Mouse (Mus musculus): ENCODE measurements around the gene Gm20716.

The Gm20716 gene

GRCm38 (mm10) chr2:168229116-168230025 is 793 bp downstream of the Gm20716 start:
- peak; percentile 35 to 63 for DNase-seq (ENCODE audit: low spot score in 2 of 2)

GRCm38 (mm10) chr2:168223326-168223725 is 6.8 kb downstream of the Gm20716 start:
- DNase-seq (ENCODE audit: low spot score in 2 of 2), result no peak

- DNase-seq (ENCODE audit: low spot score in 2 of 2), result no peak
Measured at GRCm38 (mm10) chr2:168213788-168214397, 16.3 kb downstream of the Gm20716 start.

GRCm38 (mm10) chr2:168207883-168208282 is 22.3 kb downstream of the Gm20716 start:
- no peak for DNase-seq (ENCODE audit: low spot score in 2 of 2)

DNA sequence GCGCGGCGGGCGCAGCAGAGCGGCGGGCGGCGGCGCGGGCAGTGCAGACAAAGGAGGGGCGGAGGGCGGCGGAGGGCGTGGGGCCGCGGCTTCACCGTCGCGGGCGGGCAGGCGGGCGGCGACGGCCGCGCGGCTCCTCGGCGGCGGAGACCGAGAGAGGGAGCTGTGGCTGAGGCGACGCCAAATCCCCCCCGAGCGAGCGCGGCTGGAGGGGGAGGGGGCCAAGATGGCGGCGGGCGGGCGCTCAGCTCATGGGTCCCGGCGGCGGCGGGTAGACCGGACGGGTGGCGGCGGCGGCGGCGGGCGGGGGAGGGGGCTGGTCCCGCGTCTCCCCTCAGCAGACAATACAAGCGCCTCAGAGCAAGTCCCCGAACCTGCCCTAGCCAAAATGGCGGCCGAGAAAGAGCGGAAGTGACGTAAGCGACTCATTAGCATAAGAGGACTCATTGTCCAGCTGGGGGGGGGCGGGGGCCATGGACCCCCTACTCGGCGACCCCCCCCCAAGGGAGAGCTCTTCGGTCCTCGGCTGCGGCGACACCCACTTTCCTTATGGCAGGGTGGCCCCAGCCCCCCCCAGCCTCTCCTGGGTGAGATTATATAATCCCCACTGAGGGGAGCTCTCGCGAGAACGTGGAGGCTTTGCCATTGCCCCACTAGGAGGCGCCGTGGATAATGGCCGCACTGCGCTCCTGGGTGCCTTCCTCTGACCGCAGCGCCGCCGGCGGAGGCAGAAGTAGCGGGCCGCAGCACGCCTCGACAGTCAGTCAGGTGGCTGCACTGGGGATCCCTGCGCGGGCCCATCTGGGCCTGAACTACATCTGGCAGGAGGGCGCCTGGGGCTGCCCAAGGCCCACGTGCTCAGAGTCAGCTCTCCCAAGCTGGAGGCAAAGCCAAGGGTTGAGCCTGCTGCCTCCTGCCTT is 23.2 kb downstream of the Gm20716 start, which contains the start of gene Adnp:
TSS of gene Adnp (minus strand) at position 388 of the 920 bp plus-strand sequence.
- peak; percentile 92 to 96 for DNase-seq (ENCODE audit: low spot score in 2 of 2)

- DNase-seq (ENCODE audit: low spot score in 2 of 2), result no peak
Measured at GRCm38 (mm10) chr2:168205681-168206631, 24.2 kb downstream of the Gm20716 start.

DNA sequence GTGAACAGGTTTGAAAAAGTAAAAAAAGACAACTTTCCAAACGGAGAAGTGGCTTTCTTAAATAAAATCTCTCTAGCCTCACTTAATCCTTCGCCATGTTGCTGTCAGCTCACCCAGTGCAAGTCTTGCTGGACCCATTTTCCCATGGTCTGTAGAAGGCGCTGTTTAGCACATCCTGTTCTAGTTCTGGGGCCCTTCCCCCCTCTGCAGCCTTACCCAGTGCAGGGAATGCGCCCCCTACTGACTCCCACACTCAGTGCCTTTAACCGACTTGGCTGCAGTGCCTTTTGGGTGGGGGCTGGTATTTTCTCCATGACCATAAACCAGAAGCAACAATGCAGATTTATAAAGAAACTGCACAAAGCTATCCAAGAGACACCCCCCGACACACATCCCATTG is 24.9 kb downstream of the Gm20716 start:
- peak; percentile 93 to 94 for DNase-seq (ENCODE audit: low spot score in 2 of 2)

DNA sequence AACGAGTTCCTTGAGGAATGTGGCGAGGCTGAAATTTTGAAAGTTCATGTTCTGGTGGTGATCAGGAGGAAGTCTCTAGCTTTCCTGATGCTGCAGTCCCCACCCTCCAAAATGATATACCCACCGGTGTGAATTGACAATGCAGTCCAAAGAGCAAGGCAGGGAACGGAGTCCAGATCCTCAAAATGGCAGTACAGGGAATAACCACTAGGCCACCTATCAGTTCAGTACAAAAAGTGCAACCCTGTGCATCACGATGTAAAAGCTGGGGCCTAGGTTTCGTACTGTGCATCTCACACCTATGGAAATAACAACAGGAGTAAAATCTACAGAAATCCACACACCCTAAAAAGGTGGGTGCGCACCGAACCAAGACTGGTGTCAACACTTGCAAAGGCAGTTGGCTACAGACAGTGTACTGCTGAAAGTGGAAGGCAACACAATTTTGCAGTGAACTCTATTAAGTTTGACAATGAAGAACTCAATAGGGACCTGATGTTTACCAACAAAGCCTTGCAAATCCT is 25.6 kb downstream of the Gm20716 start:
- no peak for DNase-seq (ENCODE audit: low spot score in 2 of 2)

DNA sequence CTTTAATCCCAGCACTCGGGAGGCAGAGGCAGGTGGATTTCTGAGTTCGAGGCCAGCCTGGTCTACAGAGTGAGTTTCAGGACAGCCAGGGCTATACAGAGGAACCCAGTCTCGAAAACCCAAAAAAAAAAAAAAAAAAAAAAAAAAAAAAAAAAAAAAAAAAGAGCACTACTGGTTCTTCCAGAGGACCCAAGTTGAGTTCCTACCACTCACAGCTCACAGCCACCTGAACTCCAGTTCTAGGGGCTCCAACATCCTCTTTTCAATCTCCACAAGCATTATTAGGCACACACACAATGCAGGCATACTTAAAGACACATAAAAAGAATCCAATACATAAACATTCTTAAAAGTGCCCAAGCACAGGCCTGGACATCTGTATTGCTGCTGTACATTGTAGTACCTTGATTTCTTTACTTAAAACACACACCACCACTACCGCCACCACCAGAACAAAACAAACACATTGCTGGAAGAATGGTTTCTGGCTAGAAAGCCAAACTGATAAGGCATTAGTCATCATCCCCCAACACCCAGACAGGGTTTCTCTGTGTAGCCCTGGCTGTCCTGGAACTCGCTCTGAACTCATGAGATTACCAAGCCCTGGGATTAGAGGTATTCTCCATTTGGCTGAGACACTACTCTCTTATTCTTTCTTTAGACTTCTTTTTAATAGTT is 30.0 kb downstream of the Gm20716 start:
- DNase-seq (ENCODE audit: low spot score in 2 of 2), result no peak

DNA sequence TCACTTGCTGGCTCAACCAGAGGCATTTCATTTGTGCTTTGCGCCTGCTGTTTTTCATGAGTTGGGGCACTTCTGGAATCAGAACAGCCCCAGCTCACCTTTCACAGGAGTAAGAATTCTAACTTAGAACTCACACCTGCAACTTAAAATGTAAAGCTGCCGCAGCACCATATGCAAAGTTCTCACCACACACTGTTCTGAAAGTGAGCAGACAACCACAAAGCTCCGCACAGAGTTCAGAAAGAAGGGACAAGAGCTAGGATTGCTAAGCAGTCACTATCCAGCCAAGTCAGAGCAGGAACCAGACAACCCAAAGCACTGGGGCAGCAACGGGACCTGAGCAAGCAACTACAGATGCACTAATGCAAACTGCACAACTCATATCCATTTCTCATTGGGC is 30.7 kb downstream of the Gm20716 start:
- DNase-seq (ENCODE audit: low spot score in 2 of 2), result no peak

DNA sequence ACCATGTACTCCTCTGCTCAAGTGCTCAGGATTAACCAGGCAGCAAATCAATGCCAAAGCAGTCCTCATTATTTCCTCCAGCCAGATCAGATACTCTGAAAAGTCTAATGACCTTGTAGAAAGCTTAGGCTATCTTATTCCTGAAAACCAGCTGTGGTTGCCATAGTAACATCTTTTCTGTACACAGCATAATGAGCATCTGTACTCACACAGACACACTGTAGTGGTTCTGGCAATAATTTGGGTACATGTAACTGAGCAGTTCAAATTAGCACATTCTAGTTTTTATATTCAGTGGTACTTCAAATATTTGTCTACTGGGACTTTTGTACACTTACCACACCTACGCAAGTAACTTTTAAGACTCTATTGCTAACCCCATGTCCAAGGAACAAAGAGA is 31.7 kb downstream of the Gm20716 start:
- DNase-seq (ENCODE audit: low spot score in 2 of 2), result no peak

- DNase-seq (ENCODE audit: low spot score in 2 of 2), result no peak
Measured at GRCm38 (mm10) chr2:168195721-168196120, 34.4 kb downstream of the Gm20716 start.

DNA sequence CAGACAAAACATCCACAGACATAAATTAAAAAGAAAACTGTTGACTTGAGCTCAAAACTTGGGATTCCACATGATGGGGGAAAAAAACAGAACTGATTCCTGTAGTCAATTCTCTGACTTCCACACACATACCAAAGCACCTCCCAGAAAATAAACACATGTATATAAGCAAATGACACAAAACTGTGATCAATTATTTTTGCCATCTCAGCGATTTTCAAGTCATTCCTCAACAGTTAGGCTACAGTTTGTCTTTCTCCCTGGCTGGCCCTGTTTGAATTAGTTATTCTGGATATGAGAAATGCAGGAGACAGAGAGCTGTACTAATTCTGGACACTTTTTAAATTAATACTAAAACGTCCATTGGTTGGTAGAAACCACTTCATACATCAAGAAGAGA is 36.5 kb downstream of the Gm20716 start:
- no peak for DNase-seq (ENCODE audit: low spot score in 2 of 2)

- no peak for DNase-seq (ENCODE audit: low spot score in 2 of 2)
Measured at GRCm38 (mm10) chr2:168191856-168192255, 38.3 kb downstream of the Gm20716 start.

GRCm38 (mm10) chr2:168175946-168176345 is 54.2 kb downstream of the Gm20716 start:
- DNase-seq (ENCODE audit: low spot score in 2 of 2), result no peak

- no peak for DNase-seq (ENCODE audit: low spot score in 2 of 2)
Measured at GRCm38 (mm10) chr2:168170167-168170685, 59.9 kb downstream of the Gm20716 start.

GRCm38 (mm10) chr2:168169800-168170113 is 60.4 kb downstream of the Gm20716 start:
- no peak for DNase-seq (ENCODE audit: low spot score in 2 of 2)

DNA sequence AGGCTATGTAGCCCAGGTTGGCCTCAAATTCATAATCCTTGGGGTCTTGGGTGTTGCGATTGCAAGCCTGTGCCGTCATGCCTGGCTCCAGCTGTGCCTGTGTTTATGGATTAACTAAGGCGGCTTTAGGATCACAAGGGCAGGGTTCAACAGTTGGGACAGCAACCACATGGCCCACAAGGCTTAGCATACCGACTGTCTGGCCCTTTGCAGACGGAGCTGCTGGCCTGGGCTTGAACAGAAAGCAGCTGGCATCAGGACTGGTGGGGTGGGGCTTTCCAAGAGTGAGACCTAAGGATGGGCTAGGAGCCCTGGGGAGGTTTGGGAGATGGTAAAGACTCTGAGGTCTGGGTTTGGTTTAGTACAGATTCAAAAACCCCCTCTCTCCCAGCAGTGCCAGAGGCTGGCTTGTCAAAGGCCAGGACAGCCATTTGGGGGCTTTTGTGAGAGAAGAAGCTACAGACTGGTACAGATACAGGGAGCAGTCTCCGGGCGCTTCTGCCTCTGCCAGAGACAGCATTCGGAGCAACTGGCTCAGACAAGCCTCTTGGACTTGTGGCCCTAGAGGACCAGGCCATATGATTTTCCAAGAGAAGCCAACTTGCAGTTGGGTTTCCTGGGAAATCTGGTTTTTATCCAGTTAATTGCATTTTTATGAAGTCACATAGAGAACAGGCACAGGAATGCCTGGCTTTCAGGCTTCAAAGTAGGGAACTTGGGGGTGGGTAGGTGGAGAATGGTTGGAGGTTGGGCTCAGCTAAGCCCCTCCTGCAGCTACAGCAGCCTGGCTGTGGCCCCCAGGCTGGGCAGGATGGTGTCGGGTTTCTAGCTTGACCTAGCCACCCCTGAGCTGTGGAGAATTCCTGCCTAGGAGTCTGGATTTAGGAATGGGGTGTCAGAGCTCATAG is 61.0 kb downstream of the Gm20716 start:
- DNase-seq (ENCODE audit: low spot score in 2 of 2), result no peak

GRCm38 (mm10) chr2:168167781-168168180 is 62.4 kb downstream of the Gm20716 start:
- no peak for DNase-seq (ENCODE audit: low spot score in 2 of 2)

Data from right cerebral cortex, adult 2 months (tissue).